ENCODE assay signal across 14 mouse cellular contexts in genomic region chr6:39447429-39448185, GRCm38 (mm10). TPM values are rescaled to one million over a fixed set of nuclear protein-coding genes. Genes with fewer than 3 reads are reported as not detected.
DNase-seq lines count a peak whose midpoint lies in the region; ATAC-seq and TF ChIP-seq lines count a peak whose summit lies in the region.
"Had no signal": no experiment of that assay in that cellular context is flagged by ENCODE, and none has a peak within 500 bp of the region (broad histone marks: within the 10 kb centered on the region; RNA-seq: fewer than 3 reads in every experiment).

No protein-coding gene starts in this region.

- no peak for ATAC-seq in monocyte, adult 5-6 weeks (replicated peaks; ENCODE audit: insufficient number of reproducible peaks, low FRiP score, low TSS enrichment, poor library complexity, severe bottlenecking)

- no peak overlapping the region for H3ac ChIP-seq in myocyte (ENCODE audit: control insufficient read depth, insufficient read length)

- no peaks in the 10 kb centered on the region for H3K27me3 ChIP-seq in myocyte (ENCODE audit: control insufficient read depth, insufficient read depth, insufficient read length)
- H3K27me3 ChIP-seq: hindbrain, embryonic 12.5 days; limb, embryonic 15.5 days had no signal

- no peak overlapping the region for H3K4me3 ChIP-seq in myocyte
- H3K4me3 ChIP-seq: heart, adult 2 months; hindbrain, embryonic 12.5 days; limb, embryonic 15.5 days had no signal

- H3K36me3 ChIP-seq in myocyte (ENCODE audit: control insufficient read depth, insufficient read depth) = no peaks in the 10 kb centered on the region
- H3K36me3 ChIP-seq: hindbrain, embryonic 12.5 days; limb, embryonic 15.5 days had no signal

- H3K4me2 ChIP-seq in myocyte (ENCODE audit: low read depth) = peak overlapping the region; percentile 41
- H3K4me2 ChIP-seq: hindbrain, embryonic 12.5 days; limb, embryonic 15.5 days had no signal

- H3K79me2 ChIP-seq in myocyte (ENCODE audit: control insufficient read depth, insufficient read depth) = no peaks in the 10 kb centered on the region

- DNase-seq in monocyte, adult 2 months (ENCODE audit: low read depth in 1 of 2, low spot score in 2 of 2) = peak; percentile 16 to 22
- DNase-seq in MN1 (ENCODE audit: low spot score) = peak; percentile 59
- DNase-seq in brain, adult 2 months (ENCODE audit: low read depth, low spot score) = peak; percentile 96
- no peak for DNase-seq in kidney, adult 8-10 months
- DNase-seq in thymus, adult 18-20 months = no peak
- no peak for DNase-seq in cerebellum, adult 9-11 months
- DNase-seq: cerebellum, postnatal 14 days; heart, adult 2 months; kidney, postnatal 25 days; lung, postnatal 4 days had no signal

- no peak for TF ChIP-seq POLR2A in myocyte (IDR thresholded peaks at IDR 0.05; ENCODE audit: insufficient read length, low read depth)

TF ChIP-seq in myocyte, 11 proteins besides CTCF, POLR2A, EP300 and RAD21:
- TF ChIP-seq MYOD1 (IDR thresholded peaks at IDR 0.05; ENCODE audit: control insufficient read depth in 1 of 3, insufficient read length in 2 of 3, low read depth in 2 of 3) (peak in 1 of 3 experiments; percentile 8), MYOG (IDR thresholded peaks at IDR 0.05; ENCODE audit: control insufficient read depth in 1 of 3, insufficient read depth in 1 of 3, insufficient read length in 2 of 3, low read depth in 2 of 3) (no peak)

RNA-seq across cellular contexts. Expression of gene Mkrn1, which starts 27.3 kb away (rescaled TPM):
- total RNA-seq in monocyte, adult 5-6 weeks (2017) = 163 to 297 TPM (median 214 TPM) in 3 replicates
- 34.7 TPM for polyA plus RNA-seq in myocyte (2012; fragmentation: generic; extraction: Trizol)

Comparison
In these comparisons a context has a peak if more than half of its experiments do, and no peak if none do; other contexts are left out.
1. DNase-seq: peak in monocyte, adult 2 months (2 of 2), MN1 (single experiment) and brain, adult 2 months (single experiment); none in kidney, adult 8-10 months (0 of 2), thymus, adult 18-20 months (0 of 2) and cerebellum, adult 9-11 months (single experiment).